Mouse (Mus musculus): ENCODE measurements around the gene Syt8.

The Syt8 gene

GRCm38 (mm10) chr7:142409603-142410002, 25.0 kb upstream of the Syt8 start:
- no peak for DNase-seq

GRCm38 (mm10) chr7:142413285-142413684, 21.4 kb upstream of the Syt8 start:
- no peak for DNase-seq

GRCm38 (mm10) chr7:142415314-142415713, 19.3 kb upstream of the Syt8 start:
- no peak for DNase-seq

GRCm38 (mm10) chr7:142416225-142416624, 18.4 kb upstream of the Syt8 start:
- no peak for DNase-seq

GRCm38 (mm10) chr7:142418027-142418426, 16.6 kb upstream of the Syt8 start:
- no peak for DNase-seq

GRCm38 (mm10) chr7:142418679-142419078, 16.0 kb upstream of the Syt8 start:
- DNase-seq, result no peak

GRCm38 (mm10) chr7:142419887-142420286, 14.8 kb upstream of the Syt8 start:
- DNase-seq, result no peak

- no peak for DNase-seq
Measured at GRCm38 (mm10) chr7:142421826-142422225, 12.8 kb upstream of the Syt8 start.

GRCm38 (mm10) chr7:142425641-142426213, 8.9 kb upstream of the Syt8 start:
- DNase-seq, result peak; percentile 74

GRCm38 (mm10) chr7:142428213-142428612, 6.4 kb upstream of the Syt8 start:
- peak; percentile 64 for DNase-seq

GRCm38 (mm10) chr7:142430160-142430678, 4.4 kb upstream of the Syt8 start:
- DNase-seq, result peak; percentile 70

GRCm38 (mm10) chr7:142431106-142431505, 3.5 kb upstream of the Syt8 start:
- no peak for DNase-seq

- DNase-seq, result no peak
Measured at GRCm38 (mm10) chr7:142433623-142434022, 1.0 kb upstream of the Syt8 start.

- peak; percentile 84 for DNase-seq
Measured at GRCm38 (mm10) chr7:142435524-142435923, 874 bp downstream of the Syt8 start.

- peak; percentile 69 for DNase-seq
Measured at GRCm38 (mm10) chr7:142437324-142437723, 2.7 kb downstream of the Syt8 start.

- DNase-seq, result no peak
Measured at GRCm38 (mm10) chr7:142439966-142440365, 5.3 kb downstream of the Syt8 start.

- DNase-seq, result peak; percentile 64
Measured at GRCm38 (mm10) chr7:142440657-142441114, 6.0 kb downstream of the Syt8 start.

- DNase-seq, result no peak
Measured at GRCm38 (mm10) chr7:142441585-142441984, 6.9 kb downstream of the Syt8 start, which contains the start of gene Tnni2. Gene Tnni2, plus strand, starts transcription at chr7:142441808.

GRCm38 (mm10) chr7:142442081-142442907, 7.6 kb downstream of the Syt8 start:
- no peak for DNase-seq

GRCm38 (mm10) chr7:142442908-142443420, 8.3 kb downstream of the Syt8 start:
- DNase-seq, result no peak

GRCm38 (mm10) chr7:142443474-142443873, 8.8 kb downstream of the Syt8 start:
- no peak for DNase-seq

GRCm38 (mm10) chr7:142444171-142444570, 9.5 kb downstream of the Syt8 start:
- no peak for DNase-seq

GRCm38 (mm10) chr7:142445324-142445723, 10.7 kb downstream of the Syt8 start:
- DNase-seq, result no peak

GRCm38 (mm10) chr7:142446264-142446663, 11.6 kb downstream of the Syt8 start:
- DNase-seq, result no peak

All from kidney, postnatal 10 days (tissue).